Mouse (Mus musculus) kidney, postnatal 10 days (tissue): ENCODE data around the gene Stra6.

Source experiments
- DNase-seq: peaks from one replicate; pipeline ENCODE4 v3.0.0; 2021; ENCODE audit warnings: mixed read lengths

Gene Stra6

DNA sequence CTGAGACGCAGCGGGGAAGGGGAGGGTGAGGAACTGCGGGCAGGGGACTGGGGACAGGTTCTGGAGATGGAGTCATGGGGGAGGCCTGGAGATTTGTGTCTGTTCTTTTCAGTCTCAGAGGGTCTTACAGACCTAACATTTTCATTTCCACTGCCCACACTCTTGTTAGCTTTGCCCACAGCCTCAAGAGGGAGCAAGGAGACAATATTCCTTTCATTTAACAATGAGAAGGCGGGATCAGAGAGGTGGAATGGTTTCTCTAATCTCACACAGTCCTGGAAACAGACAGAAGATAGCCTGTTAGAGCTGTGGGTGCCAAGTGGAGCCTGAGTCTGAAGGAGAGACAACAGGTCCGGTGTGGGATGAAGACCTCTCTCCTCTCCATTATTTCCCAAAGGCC, 11.7 kb upstream of the Stra6 start:
- no peak for DNase-seq

DNA sequence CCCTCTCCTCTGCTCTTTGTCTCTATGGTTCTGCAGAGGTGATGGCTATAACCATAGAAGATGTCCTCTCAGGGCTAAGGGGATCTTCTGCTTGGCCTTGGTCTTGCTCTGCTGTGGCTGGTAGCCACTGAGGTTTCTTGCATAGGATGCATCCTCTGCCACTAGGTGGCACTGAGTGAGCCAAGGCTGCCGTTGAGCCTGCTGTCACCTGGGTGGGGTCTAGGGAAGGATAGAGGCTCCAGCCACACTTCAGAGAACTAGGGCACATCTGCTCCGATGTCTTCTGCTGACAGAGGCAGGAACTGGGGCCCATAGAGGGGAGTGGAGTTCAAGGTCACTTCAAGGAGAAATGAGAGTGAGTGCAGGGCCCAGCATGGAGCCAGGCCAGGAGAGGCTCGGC, 10.5 kb upstream of the Stra6 start:
- peak; percentile 74 for DNase-seq

DNA sequence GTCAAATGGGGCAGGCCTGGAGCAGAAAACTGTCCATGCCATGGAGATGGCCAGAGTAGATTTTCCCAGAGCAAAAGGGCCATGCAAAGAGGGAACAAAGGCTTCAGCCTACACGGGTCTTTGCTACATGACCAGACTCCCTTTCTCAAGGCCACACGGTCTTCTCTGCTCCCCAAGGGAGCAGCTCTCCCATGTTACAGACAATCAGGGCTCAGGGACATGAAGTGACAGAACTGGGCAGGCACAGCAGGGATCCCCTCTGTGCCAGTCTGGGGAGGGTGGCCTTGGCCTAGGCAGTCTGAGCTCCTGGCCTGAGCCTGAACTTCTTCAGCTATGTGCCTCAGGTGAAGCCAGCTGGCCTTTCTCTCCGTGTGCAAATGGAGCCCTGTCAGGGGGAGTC, 10.0 kb upstream of the Stra6 start:
- DNase-seq: no peak

DNA sequence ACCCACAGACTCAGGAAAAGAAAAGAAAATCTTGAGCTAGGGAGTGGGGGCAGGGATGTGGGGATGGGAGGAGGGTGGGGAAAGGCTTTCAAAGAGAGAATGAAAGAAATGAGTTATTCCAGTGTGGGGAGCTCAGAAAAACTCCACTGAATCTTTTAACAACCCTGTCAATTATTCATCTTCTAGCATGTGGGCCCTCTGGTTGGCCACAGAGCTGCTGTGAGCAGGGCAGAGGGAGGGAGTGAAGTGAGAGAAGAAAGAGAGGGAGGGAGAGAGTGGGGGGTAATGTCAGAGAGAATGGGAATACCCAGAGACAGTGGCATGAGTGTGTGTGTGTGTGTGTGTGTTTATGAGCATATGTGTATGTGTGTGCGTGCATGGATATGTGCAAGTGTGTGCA, 9.6 kb upstream of the Stra6 start:
- DNase-seq: no peak

DNA sequence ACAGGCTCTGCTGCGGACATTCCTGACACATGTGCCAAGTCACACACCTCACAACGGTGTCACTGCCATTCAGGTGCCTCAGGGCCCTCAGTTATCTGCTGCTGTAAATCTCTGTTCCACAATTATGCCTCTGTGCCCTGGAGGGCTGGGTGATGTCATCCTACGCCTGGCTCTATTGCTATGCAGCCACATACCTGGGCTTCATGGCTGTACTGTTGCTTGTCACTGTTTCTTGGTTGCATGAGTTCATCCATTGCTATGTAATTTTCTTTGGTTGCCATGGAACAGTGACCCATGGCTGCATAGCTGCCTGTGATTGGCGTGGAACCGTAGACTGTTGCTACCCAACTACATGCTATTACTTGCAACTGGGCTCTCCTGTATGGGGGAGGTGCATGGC, 7.9 kb upstream of the Stra6 start:
- no peak for DNase-seq

DNA sequence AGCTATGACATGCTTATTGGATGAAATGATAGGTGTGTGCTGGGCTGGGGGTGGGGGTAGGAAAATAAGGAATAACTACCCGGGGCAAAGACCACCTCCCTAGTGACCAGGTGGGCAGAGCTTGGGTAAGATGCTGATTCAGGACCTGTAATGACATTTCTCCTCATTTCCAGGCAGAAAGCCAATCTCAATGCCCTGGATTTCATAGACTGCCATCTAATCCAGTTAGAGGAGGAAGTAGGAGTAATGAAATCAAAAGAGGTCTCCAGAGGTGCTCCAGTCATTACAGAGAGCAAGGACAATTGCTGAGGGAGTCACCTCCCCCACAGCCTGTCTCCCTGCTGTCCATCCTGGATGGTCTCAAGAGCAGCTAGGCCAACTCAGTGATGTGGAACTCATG, 3.7 kb upstream of the Stra6 start:
- DNase-seq: no peak

DNA sequence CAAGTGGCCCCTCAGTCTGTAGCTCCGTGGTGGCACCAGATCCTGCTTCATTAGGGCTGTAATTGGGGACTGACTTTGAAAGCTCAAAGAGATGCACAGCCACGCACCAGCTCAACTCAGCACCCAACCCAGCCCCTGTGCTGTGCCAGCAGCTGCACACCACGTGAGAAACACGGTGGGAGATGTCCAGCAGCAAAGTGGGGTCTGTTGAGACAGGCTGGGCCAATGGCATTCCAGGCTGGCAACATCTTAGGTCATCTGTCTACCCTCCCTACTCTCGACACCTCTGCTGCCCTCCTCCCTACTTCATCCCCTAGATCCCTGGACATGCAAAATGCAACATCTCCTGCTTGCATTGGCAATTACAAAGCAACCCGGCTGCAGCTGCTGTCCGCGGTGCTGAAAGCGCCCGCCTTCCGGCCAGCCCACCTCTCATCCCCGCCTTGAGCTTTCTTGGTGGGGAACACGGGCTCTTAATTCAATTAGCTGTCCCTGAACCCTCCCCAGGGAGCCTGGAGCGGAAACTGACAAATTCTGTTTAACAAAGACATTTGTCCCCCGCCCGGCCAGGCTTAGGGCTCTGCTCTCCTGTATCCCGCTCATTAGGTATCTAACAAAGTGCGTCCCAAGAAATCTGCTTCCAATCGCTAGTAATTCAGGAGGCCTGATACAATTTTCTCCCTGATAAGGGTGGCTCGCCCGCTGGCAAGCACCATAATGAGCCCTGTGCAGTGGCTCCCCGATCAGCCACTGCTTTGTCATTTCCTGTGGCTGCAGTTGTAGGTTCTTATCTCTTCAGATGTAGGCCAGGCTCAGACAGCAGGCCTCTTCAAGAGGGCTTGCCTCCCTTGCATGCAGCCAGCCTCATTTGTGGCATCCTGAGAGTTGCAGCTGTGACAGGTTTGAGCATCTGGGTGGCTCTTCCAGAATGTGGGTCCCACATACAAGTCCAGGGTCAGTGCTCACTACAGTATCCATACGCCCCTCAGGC, 2.6 kb upstream of the Stra6 start:
- DNase-seq: peak; percentile 89

DNA sequence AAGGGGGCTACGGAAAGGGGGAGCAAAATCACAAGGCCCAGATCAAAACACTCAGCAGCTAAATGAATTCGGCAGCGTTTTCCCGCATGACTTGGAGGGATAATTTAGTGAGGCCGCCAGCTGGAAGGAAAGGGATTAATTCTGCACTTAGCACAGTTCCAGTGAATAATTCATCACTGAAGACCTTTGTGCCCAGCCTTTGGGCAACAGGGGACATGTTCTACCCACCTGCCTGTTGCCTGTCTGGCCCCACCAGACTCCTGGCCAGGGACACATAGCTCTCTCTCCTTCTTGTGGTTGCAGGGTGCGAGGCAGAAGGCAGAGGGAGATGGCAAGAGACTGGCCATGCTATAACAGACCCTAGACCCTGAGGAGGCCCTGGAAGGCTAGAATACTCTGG, 1.9 kb downstream of the Stra6 start:
- DNase-seq: no peak

DNA sequence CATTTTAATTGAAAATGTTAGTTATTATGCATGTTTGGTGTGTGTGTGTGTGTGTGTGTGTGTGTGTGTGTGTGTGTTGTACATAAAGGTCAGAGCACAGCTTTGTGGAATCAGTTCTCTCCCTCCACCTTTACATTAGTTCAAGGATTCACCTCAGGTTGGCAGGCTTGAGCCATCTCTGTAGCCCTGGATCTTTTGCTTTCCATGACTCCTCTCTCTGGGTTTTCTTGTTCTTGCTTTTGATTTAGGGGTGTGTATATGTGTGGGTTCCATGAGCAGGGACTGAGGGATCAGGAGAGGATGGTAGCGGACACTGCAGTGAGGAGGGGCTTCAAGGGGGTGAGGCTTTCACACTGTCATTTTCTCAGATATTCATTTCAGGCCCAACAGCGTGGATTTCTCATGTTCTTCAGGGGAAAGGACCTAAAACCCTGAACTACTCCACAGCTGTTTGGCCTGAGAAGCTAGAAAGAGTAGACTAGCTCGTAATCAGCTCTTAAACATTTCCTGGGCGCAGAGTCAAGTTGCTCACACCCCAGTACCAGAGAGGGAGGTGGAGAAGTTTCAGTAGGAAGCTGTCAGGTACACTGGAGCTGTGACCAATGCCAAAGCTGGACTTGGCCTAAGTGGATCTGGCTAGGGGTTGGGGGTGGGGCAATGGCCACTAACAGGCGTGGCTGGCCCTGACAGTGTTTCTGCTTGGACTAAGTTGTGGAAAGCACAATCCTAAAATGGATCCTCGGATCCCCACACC, 2.6 kb downstream of the Stra6 start:
- DNase-seq: no peak

DNA sequence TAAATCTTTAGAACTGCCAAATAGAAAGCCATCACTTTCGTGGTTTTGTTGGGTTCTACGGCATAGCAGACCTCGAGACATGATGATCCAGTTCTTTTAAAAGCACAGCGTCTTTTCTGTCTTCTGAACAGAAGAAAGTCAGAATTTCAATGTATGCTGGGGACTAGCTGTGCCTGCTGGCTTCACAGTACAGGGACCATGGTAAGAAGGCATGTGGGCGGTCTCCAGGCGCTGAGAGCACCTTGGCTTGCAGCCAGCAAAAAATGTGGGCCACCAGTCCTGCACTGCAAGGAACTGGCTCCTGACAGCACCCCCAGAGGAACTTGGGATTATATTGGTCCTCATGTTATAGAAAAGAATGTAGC, 3.1 kb downstream of the Stra6 start:
- peak; percentile 19 for DNase-seq

DNA sequence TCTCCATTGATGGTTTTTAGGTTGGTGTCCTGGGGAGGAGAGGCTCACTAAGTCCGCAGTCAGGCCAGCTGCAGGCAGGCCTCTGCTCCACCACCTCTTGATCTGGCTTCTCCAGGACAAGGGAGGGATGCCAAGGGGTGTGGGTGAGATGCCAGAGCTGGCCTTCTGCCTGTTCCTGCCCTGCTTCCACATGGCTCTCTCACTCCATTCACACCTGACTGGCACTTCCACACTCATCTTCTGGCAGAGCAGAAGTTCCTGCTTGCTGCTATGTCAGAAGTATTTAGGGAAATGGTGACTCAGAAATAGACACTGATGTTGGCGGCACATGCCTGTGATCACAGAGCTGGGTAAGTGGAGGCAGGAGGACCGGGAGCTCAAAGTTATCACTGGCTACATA, 4.0 kb downstream of the Stra6 start:
- no peak for DNase-seq

DNA sequence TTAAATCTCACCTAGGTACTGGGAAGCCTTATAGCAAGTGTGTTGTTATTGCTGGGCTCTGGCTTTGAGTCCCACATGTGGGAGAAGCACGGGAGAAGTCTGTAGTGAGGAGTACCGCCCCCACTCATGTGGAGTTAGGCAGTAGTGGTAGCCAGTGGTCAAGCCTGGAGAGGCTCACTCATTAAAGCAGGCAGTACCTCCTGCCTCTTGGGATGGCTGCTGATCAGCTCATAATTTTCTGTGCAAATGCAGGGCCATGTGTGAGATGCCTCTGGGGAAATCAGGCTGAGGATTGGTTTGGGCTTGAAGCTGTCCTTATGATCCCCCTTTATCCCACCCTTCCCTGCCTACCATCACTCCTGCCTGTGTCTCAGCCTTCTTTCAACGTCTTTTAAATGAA, 11.0 kb downstream of the Stra6 start:
- DNase-seq: no peak

DNA sequence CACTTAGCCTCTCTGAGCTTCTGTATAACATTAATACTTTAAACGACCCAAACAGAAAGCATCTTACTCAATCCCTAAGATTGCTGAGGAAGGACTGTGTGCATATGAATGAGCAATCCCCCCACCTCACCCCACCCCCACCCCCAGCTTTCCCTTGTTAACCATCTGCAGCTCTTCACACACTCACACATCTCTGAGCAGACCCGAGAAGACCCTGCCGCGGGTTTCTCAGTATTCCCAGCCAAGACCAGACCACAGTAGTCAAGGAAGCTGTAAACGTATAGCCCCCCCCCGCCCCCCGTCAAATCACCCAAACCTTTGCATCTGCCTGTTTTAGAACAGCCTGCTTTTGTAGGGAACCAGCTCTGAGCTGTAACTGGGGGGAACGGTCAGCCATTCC, 21.0 kb downstream of the Stra6 start:
- no peak for DNase-seq

DNA sequence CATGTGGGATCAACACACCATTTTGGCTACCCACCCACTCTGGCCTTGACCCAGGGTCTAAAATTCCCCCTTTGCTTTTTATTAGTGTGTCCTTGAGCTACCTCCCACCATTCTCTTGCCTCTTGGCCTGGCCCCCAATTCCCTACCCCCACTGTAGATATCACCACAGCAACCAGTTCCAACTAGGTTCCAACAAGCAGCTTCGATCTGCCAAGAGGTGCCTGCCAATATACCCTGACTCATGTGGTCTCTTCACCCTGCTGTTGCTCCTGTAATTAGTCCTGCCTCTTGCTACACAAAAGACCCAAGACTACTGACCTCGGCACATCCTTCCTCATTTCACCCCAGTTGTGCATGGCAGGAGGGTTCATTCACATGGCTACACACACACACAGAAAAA, 21.5 kb downstream of the Stra6 start:
- no peak for DNase-seq

DNA sequence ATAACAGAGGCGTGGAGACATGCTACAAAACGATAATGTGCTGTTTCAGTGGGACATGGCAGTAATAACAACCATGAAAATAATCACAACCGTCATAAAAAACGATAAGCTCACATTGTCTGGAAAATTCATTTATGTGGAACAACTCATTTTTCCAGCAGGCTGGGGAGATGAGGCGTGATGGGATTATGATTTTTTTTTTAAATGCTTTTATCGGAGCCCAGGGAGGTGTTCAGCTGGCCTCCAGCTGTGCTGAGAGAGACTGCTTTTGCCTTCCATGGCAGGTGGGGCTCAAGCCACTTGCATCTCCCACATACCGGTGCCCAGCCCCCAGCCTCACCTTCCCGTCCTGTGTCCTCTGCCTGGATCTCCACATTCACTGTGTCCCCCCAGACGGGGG, 22.6 kb downstream of the Stra6 start:
- DNase-seq: no peak

DNA sequence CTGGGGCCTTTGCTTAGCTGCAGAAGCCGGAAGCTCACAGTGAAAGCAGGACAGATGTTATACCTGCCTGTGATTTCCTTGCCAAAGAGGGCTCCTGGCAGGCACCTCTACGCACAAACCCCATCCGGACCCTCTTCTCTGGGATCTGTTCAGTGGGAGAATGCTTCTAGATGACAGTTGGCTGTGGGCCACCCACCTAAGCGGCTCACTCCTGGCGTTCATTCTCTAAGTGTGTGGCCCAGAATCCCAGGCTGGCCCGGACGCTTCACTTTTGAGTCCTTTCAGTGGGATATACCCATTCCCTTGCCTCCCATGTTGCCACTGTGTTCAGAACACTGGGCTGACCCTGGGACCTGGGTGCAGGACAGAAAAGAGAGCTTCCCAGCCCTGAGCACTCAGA, 23.3 kb downstream of the Stra6 start:
- DNase-seq: no peak

DNA sequence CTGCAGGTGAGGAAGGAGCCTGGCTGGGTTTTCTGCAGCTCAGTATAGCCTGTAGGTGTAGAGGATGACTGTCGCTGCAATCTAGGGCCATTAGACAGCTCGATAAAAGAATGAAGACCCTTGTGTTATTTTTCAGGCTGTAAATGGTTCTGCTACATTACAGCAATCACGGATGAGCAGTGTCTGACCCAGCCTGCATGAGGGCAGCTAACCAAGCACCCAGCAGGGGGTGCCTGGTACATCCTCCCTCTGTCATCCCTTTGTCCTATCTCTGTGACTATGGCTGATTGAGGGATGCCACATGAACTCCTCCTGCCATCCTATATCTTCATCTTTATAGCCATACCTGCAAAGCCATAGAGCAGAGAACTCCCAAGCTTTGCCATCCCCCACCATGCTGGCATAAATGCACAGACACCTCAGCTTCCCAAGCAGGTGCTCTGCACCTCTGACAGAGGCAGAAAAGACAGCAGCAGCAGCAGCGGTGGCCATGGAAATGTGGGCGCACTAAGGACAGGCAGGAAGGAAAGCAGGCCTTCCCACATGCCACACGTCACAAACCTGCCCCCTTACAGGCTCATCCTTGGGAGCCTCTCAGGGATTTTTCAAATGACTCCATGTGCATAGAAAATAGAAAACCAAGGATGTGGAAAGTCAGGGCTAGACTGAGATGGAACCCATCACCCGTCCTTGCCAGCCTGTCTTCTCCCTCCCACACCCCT, 23.9 kb downstream of the Stra6 start:
- DNase-seq: no peak

DNA sequence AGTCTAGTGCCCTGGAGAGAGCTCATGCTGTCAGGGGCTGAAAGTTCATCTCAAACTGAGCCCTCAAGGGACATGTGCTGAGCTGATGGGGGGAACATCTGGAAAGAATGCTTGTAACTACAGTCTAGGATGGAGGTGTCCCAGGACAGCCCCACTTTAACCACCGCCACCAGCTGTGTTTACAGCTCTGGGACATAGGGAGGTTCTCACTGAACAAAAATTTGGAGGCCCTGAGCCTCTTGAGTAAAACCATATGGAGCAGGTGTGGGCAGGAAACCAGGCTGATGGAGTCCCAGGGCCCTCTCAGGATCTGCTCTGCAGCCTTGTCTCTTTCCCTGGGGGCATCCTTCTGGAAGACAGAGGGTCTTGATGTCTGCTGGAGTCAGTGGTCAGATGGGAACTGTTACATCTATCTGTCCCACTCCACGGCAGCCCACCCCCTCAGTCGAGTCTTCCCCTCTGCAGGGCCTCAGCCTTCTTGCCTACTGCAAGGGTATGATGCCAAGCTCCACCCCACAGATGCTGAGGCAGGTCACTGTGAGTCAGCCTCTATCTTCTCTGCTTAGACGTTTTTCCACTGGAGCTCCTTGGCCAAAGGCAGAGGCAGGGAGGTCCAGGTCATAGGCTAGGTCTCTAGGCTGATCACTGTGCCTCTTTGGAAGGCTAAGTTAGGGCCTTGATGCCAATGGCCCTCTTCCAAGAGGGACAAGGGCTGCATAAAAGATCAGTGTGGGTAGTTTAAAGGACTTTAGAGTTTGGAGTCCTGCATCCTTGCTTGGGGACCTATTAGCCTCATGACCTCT, 28.2 kb downstream of the Stra6 start:
- no peak for DNase-seq

DNA sequence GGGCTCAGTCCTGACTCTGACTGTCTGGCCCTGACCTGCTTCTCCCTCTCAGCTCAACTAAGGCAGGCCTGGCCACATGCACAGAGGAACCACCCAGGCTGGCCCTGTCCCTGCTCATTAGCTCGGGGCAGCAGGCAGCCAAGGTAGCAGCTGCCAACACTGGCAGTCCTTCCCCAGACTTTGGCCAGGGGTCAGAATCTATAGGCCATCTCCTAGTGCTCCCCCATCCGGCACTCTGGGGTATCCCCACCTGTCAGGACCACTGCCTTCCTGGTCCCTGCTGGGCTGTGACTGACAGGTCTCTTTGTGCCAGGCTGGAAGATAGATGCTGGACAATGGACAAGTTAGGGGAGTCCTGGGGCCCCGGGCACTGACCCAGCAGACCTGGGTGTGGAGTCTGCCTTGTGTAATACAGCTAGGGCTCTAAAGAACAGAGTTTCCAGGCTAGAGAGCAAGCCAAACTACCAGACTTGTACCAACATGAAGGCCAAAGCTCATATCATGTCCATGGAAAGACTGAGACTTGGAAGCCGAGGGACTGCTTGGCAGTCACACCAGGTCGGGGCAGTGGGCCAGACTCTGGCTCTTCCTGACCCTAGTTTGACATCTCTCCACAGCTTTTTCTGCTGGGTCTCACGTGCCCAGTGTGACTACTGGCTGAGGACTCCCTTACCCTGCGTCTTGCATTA, 29.1 kb downstream of the Stra6 start:
- DNase-seq: peak; percentile 25

DNA sequence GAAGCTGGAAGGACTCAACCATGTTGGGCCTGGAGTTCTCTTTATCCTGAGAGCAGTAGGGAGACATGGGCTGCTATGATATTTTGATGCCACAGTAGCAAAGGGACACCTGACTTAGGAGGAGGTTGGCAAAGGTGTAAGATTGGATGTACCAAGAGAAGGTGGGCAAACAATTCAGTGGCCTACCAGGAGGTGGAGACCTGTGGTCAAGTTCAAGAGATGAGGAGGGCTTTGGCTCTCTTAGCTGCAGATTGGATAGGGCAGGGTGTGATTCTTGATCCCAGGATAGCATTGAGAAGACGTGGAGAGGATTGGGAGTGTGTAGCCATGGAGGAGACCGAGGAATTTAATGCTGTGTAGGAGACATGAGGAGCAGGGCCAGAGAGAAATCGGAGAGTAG, 30.2 kb downstream of the Stra6 start:
- DNase-seq: no peak

DNA sequence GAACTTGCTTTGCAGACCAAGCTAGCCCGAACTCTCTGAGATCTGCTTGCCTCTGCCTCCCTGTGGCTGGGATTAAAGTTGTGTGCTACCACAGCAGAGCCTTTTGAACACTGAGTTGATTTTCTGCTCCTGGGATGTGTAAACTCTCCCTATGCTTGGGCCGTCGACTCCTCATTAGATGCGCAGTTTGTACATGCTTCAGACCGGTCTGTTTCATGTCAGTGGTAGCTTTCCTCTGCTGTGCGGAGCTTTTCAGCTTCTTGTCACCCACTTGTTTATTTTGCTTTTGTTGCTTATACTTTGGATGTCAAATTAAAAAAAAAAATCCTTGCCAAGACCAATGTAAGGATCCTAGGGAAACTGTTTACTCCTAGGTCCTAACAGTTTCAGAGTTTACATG, 32.4 kb downstream of the Stra6 start:
- DNase-seq: no peak

DNA sequence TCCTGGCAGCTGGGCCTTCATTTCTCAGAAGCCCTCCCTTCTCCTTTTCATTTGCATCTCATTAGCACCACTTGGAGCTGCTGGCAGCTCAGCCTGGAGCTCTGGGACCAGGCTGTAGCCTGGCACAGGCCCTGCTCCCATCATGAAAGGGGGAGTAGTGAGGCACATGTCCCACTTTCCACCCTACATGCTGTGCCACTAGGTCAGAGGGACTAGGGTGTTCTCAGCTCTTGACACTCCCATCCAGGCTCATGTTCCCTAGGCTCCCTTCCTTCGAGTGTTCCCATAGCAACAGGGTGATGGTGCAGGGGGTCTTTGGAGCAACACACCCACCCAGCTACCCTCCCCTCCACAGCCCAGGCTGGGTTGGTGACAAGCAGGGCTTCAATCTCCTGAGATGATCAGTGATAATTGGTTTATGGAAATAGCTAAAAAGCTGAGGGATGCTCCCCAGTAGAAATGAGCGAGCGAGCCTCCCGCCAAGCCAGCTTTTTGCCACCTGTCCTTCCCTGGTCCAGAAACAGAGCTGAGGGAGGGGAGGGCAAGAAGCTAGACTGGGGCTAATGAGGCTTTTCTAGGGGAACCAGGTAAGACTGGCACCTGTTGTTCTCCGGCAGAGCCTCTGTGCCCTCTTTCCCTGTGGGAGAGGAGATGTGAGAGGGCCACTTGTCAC, 33.2 kb downstream of the Stra6 start:
- DNase-seq: no peak
